Mouse (Mus musculus) kidney, postnatal 14 days (tissue): Measurements from ENCODE around the gene Pom121l2.

Experiments
- DNase-seq: peaks from one replicate; pipeline ENCODE4 v3.0.0; 2022; ENCODE audit warnings: mixed read lengths

Gene Pom121l2

GRCm38 (mm10) chr13:21994896-21995295, 13.9 kb downstream of the Pom121l2 start:
- DNase-seq = no peak

DNA sequence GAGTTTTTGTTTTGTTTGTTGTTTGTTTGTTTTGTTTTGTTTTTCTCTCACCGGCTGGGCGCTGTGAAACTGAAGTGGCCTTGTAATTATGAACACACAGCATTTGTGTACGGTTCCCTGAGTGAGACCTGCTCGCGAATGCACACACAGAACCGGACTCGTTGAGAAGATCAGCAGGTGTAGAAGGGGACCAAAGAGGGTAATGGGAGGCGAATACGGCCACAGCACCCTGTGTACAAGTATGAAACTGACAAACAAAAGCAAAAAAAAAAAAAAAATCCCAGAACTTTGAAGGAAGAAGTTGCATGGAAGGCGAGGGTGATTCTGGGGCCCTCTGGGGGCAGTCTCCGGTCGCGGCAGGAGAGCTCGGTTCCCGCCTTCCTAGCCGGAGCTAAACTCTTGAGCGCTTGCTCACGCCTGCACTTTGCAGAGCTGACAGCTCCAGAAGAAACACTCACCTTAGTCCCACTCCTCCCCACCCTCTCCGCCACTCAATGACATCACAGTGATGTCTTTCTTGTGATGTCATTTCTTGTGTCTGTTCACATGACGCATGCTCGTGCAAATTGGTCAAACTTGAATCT, 14.4 kb downstream of the Pom121l2 start:
- no peak for DNase-seq

DNA sequence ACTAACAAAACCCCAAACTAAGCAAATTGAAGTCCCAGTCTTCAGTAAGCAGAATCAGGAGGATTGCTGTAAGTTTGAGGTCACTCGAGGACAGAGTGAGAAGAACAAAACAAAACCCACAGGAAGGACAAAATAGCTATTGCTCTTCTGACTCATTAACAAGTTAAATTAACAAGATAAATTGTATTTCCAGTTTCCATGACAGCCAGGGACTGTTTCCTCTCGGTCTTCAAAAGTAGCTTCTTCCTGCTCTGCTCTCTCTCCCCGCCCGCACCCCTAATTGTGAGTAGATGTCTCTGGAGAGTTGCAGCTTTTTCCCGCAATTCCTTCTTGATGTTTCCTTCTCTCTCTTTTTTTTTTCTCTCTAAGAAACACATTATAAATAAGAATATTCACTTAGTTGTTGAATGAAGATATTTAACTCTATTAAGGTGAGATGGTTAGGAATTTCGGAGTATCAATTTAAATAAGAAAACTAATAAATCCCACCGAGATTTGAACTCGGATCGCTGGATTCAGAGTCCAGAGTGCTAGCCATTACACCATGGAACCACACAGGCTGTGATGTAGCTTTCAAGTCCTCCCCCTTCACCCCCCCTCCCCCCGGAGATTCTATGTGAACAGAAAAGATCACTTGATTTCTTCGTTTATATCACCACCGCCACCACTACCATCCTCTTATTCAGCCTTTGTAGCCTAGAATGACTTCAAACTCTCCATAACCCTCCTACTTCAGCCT, 15.3 kb downstream of the Pom121l2 start:
- DNase-seq = no peak

GRCm38 (mm10) chr13:21996840-21997185, 15.8 kb downstream of the Pom121l2 start:
- no peak for DNase-seq

- no peak for DNase-seq
Measured at GRCm38 (mm10) chr13:21997201-21997820, 16.3 kb downstream of the Pom121l2 start.

DNA sequence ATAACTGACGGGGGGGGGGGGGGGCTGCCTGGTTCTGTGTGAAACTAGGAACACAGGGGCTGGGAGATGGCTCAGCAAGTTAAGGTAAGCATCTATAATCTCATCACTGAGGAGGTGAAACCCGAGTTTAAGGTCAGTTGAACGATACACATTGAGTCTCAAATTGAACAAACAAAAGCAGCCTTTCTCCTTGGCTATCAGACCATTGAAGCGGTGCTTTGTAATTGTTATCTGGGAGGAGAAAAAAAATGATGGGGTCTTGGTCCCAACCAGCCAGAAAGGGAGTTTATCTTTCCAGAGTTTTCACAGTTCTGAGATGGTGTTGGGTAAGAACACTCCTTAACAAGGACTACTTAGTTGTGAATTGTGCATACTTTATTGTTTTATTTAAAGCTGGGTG, 16.8 kb downstream of the Pom121l2 start:
- DNase-seq = no peak

DNA sequence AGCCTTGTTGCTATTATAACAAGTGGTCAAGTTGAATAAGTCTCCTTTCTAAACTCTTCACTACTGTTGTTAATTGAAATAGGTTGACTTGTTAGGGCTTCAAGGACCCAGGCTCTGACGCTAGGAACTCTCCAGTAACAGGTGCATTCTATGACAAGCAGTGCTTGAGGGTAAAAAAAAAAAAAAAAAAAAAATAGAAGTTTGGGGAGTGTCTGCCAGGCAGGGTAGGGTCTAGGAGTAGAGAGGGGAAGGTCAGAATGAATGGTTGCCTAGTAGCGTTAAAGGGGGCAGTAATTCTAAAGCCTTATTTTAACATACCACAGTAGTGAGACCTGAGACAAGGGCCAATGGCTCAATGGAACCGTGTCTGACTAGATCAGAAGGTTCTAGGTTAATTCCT, 17.4 kb downstream of the Pom121l2 start:
- DNase-seq = no peak

DNA sequence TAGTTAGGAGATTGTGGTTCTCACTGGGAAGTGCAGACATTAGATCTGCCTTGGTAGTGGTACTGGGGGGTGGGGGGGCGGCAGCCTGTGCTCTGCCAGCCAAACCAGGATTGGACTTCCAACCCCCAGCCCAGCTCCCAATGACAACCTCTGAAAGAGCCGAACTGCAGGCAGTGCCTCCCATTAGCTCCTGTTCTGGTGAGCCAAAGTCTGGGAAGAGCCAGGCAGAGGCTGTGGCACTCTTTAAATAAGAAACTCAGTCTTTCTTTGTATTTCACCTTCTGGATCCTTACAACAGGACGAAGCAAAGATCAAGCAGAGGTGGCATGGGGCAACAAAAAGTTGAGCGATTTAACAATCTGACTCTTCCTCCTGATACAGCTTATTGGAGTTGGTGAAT, 18.2 kb downstream of the Pom121l2 start:
- no peak for DNase-seq

DNA sequence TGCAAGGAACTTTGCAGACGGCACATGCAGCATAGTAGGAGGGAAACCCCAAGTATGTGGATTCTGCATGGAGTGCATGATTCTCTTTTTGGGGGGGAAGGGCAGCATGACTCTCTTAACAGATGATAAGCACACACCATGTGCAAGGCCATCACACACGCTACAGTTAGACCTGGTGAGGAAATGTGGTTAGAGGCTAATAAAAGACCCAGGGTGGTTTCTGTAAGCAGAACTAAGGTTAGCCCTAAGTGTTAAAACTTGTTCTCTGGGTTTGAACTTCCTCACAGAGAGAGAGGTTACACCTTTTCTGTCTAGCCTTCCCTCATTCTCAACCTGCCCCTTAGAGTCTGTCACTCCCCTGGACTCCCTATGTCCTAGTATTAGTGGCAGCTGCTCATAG, 20.4 kb downstream of the Pom121l2 start:
- no peak for DNase-seq

- DNase-seq = no peak
Measured at GRCm38 (mm10) chr13:22001823-22002222, 20.8 kb downstream of the Pom121l2 start.

GRCm38 (mm10) chr13:22005605-22006333, 24.8 kb downstream of the Pom121l2 start:
- DNase-seq = peak; percentile 53

- peak; percentile 61 for DNase-seq
Measured at GRCm38 (mm10) chr13:22006334-22007120, 25.5 kb downstream of the Pom121l2 start.

DNA sequence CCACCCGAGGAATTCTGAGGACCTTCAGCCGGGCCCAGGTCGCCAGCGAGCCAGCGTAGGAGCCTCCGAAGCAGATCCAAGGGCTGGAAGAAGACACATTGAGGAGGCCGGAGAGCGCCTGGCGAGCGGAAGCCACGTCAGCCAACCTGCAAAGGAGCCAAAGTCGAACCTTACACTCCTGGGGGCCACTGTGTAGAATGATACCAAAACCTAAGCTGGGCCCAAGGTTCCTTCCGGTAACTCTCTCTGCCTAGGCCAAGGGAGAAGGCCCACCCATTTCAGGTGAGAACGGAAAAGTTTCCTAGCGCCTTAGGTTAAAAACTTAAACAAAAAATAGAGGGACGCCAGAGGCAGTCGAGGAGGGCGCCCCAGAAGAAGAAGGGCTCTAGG, 26.1 kb downstream of the Pom121l2 start:
- no peak for DNase-seq

DNA sequence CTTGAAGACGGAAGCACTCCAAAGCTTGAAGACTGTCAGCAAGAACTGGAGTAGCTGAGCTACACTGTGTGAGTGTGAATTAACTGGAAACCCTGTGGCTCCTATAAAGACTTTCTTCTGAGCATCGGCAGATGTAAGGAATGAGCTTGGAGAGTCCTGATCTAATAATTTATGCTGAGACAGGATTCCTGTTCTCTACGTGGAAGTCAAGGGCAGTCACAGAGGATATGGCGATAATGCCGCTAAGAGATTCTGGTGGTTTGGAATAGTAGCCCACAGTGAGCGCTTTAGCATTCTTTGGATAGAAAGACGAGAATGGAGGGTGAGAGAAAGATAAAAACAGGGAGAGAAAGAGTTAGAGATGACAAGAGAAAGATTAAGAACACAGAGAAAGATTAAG, 26.9 kb downstream of the Pom121l2 start:
- no peak for DNase-seq

- no peak for DNase-seq
Measured at GRCm38 (mm10) chr13:22008707-22009106, 27.7 kb downstream of the Pom121l2 start.

DNA sequence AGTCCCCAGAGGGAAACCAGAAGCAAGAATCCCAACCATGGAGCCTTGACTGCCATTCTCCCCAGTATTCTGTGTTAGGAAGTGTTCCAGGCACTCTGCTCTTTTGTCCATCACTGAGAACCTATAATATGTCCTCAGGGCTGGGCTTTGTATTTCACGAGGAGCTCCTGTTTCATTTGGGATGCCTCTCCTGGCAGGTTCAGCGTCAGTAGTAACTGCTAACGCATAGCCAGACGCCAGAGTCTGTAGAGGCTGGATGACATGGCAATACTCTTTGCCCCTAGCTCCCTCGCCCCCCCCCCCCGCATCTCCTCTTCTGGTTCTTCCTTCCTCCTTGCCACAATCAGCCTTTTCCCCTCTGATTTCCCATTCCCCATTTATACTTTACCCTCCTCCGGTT, 28.6 kb downstream of the Pom121l2 start, which contains the start of gene Prss16:
Gene Prss16 (minus strand): TSS at position 101 of the 400 bp plus-strand sequence.
- DNase-seq = no peak

- no peak for DNase-seq
Measured at GRCm38 (mm10) chr13:22013716-22014115, 32.7 kb downstream of the Pom121l2 start.

DNA sequence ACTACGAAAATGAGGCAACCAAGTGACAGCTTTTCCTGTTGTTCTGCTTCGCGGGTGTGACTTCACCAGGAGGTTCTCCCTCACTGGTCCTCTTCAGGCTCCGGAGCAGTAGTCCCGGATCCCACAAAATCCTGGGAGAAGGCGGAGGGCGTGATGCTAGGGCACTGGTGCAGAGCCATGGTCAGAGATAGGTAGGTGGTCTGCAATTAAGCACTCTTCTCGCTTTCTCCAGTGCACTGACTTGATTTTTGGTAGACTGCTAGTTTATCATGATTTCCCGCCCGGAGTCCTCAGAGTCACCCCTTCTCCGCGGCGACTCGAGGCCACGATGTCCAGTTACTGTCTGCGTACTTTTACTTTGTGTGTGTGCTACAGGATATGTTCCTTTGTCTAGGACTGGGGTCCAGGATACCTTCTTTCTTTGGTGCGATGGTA, 33.4 kb downstream of the Pom121l2 start:
- DNase-seq = no peak

GRCm38 (mm10) chr13:22015479-22016450, 34.8 kb downstream of the Pom121l2 start:
- DNase-seq = peak; percentile 68

DNA sequence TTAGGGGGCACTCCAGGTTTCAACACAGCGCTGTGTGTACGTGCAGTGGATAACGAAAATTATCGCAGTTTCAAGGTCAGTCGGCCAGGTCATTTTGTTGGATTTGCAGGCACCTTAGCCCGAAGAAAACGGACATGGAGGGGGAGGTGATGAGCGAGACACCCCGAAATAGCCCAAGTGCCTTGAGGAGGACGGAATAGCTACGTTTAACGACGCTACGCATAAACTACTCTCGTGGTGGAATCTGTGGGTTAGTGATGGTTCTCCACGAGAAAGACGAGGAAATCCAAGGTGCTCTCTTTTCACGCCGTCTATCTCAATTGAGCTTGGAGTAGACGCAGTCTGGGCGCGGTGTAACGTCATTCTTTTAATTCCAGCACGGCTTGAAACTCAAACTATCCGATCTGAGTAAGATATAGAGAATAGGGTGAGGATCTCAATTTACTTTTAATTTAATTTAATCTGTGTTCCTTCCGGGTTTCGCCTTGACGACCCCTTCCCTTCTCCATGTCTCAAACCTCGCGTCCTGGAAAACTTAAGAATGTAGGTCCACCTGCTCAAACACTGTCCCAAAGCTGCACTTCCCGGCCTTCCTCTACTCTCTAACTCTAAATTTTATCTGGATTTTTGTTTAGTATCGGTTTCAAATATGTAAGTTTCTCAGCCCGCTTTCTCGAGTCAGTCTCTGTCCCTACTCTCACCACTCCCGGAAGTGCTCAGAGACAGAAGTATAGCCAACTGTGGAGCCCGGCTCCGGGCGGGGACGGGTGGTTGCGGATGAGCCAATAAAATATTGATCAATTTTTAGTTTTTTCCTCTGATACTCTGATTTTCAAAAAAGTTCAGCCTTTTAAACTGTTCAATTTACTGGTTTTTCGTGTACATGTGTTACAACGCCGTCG, 39.2 kb downstream of the Pom121l2 start:
- no peak for DNase-seq
